Mouse (Mus musculus) ES-E14 (cell line): ENCODE measurements around the gene Mtmr14. TPM values are rescaled to one million over a fixed set of nuclear protein-coding genes. Genes with fewer than 3 reads are reported as not detected.

Experiments
- DNase-seq: peaks from one replicate; pipeline ENCODE4 v3.0.0-alpha.2; 2013; ENCODE audit warnings: low read depth, low spot score
- H3K27ac ChIP-seq: 2 replicates; pipeline ENCODE4 v1.5.1; 2012; ENCODE audit warnings: low read depth, mild to moderate bottlenecking, low read length, moderate library complexity, mixed read lengths; ENCODE audit not compliant: poor library complexity, insufficient read depth, severe bottlenecking
- H3K36me3 ChIP-seq: 2 replicates; pipeline ENCODE4 v1.6.1; 2012; ENCODE audit warnings: mild to moderate bottlenecking, low read length, moderate library complexity, mixed read lengths; ENCODE audit not compliant: control insufficient read depth, poor library complexity, insufficient read depth, severe bottlenecking
- H3K4me1 ChIP-seq, 2 experiments: fragments of 150-350 bp in 1 of 2; sonication (generic) in 1 of 2; 2 replicates each; pipeline ENCODE4 v1.6.1; 2012; ENCODE audit warnings: low read length in 2 of 2, mild to moderate bottlenecking in 1 of 2, mixed read lengths in 1 of 2; ENCODE audit not compliant: control insufficient read depth in 2 of 2, insufficient read depth in 2 of 2, poor library complexity in 1 of 2
- H3K4me3 ChIP-seq, 2 experiments: fragments of 150-350 bp in 1 of 2; sonication (generic) in 1 of 2; 2 replicates each; pipeline ENCODE4 v1.5.1; 2012; ENCODE audit warnings: low read length in 2 of 2, low read depth in 1 of 2, mild to moderate bottlenecking in 1 of 2, mixed read lengths in 1 of 2; ENCODE audit not compliant: insufficient read depth in 1 of 2, poor library complexity in 1 of 2, severe bottlenecking in 1 of 2
- H3K9ac ChIP-seq: 2 replicates; pipeline ENCODE4 v1.6.1; 2012; ENCODE audit warnings: low read depth, mild to moderate bottlenecking, low read length, mixed read lengths; ENCODE audit not compliant: poor library complexity, insufficient read depth, severe bottlenecking
- H3K9me3 ChIP-seq: fragments of 150-350 bp; sonication (generic); 2 replicates; pipeline ENCODE4 v1.6.1; 2012; ENCODE audit warnings: low read depth, mild to moderate bottlenecking, low read length; ENCODE audit not compliant: control insufficient read depth, insufficient read depth
- CHD2 ChIP-seq: IDR thresholded peaks from 2 replicates; pipeline ENCODE4 v1.6.1; 2014; ENCODE audit warnings: mild to moderate bottlenecking, low read depth, low read length, inconsistent platforms
- HCFC1 ChIP-seq: IDR thresholded peaks from 2 replicates; pipeline ENCODE4 v1.6.1; 2012; ENCODE audit warnings: low read length, inconsistent platforms, borderline replicate concordance; ENCODE audit not compliant: insufficient read depth
- MAFK ChIP-seq: IDR thresholded peaks from 2 replicates; pipeline ENCODE4 v1.6.1; 2014; ENCODE audit warnings: mild to moderate bottlenecking, low read depth, low read length, inconsistent platforms; ENCODE audit not compliant: insufficient read depth
- ZC3H11A ChIP-seq: IDR thresholded peaks from 2 replicates; pipeline ENCODE4 v1.6.1; 2012; ENCODE audit warnings: low read depth, mild to moderate bottlenecking, inconsistent platforms, low read length, borderline replicate concordance
- ZNF384 ChIP-seq: IDR thresholded peaks from 2 replicates; pipeline ENCODE4 v1.6.1; 2012; ENCODE audit warnings: low read depth, low read length, inconsistent platforms
- in situ Hi-C, 2 experiments: fragments of 600-800 bp; cut with MboI; formaldehyde crosslinking; loops; one replicate each; pipeline ENCODE4 v1.15.1; 2025; ENCODE audit warnings: low sequenced_read_pairs in 2 of 2, inconsistent platforms in 1 of 2; ENCODE audit not compliant: unreplicated experiment in 2 of 2
- total RNA-seq: library from RNA; depleted of rRNA; stranded (reverse); fragments of 300-350 nt; gene quantifications from 2 replicates; pipeline ENCODE4 v1.2.3, GENCODE M21; 2012

The Mtmr14 gene
- total RNA-seq, 1 experiment: 42.4 TPM

- peaks cover 46% of the 10 kb centered on the region for H3K36me3 ChIP-seq
- in situ Hi-C loops: no loop called here
Measured at GRCm38 (mm10) chr6:113266996-113267655, 29.5 kb downstream of the Mtmr14 start.

DNA sequence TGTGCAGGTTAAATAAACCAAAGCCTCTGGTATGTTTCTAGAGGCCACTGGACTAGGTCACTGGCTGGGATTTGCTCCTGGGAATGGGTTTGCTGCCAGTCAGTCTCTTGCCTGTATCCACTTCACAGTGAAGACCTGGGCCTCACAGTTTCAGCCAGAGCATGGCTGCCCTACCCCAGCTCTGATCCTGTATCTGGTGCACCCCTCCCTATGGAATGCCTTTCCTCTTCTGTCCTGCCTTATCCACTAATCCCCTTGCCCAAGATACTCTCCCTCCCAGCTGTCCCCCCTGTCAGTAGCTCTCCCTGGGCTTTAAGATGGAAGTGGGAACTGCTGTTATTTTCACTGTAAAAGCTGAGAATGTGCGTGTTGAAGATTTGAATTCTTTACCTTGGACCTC, 30.3 kb downstream of the Mtmr14 start:
- in situ Hi-C loops: no loop called here
- Histone ChIP-seq H3K9me3 (no peaks in the 10 kb centered on the region), H3K27ac (no peak overlapping the region), H3K36me3 (peaks cover 43% of the 10 kb centered on the region), H3K4me3 (no peak overlapping the region), H3K4me1 (peaks cover 2 to 11% of the 10 kb centered on the region in 2 experiments; a peak in 3 of 4 replicates), H3K9ac (no peak overlapping the region)
- no peak for TF ChIP-seq ZNF384
- DNase-seq: no peak

More at GRCm38 (mm10) chr6:113266996-113267655, 29.5 kb downstream of the Mtmr14 start:
- Histone ChIP-seq H3K9me3 (no peaks in the 10 kb centered on the region), H3K4me1 (peaks cover 2 to 11% of the 10 kb centered on the region in 2 experiments; a peak in 3 of 4 replicates), H3K4me3 (no peak overlapping the region), H3K27ac (peak overlapping the region; percentile 43; the same call in 1 of the 2 replicates), H3K9ac (no peak overlapping the region)
- TF ChIP-seq CHD2: no peak
- DNase-seq: no peak

DNA sequence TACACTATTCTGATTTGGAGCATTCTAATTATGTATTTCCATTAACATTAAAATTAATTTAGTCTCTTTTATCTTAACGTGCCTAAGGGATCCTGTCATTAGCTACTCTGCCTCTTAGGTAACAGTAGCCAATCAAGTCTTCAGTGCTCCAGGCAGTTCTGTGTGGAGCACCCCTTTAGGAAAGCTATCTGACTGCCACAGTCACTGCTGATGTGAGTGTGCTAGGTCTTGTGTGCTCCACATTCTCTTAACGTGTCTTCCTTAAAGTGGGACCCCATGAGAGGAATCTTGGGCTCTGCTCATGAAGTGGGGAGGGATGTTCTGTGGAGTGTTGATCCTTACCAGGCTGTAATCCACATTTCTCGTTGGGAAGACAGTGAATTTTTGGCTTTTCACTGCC, 34.7 kb downstream of the Mtmr14 start:
- H3K4me1 ChIP-seq: peaks cover 0 to 5% of the 10 kb centered on the region in 2 experiments; a peak in 1 of 4 replicates
- no peak for DNase-seq
- no peak overlapping the region for H3K9ac ChIP-seq
- in situ Hi-C loops: no loop called here
- H3K4me3 ChIP-seq: no peak overlapping the region
- H3K27ac ChIP-seq: no peak overlapping the region
- TF ChIP-seq ZC3H11A: no peak
- peaks cover 37% of the 10 kb centered on the region for H3K36me3 ChIP-seq
- no peaks in the 10 kb centered on the region for H3K9me3 ChIP-seq

DNA sequence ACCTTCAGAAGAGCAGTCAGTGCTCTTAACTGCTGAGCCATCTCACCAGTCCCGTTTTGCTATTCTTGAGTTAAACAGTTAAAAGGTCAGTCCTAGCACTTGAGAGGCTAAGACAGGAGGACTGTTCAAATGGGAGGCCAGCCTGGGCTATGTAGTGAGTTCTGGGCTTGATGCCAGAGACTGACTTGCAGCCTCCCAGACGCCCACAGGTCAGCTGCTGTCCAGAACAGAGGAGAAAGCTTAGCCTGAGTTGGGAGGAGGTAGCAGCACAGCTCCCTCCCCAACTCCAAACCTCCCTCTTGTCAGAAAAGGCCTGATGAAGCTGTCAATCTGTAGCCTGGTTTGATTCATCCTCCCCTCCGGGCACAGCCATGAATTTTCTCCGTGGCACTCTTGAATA, 39.2 kb downstream of the Mtmr14 start:
- Histone ChIP-seq H3K4me3 (no peak overlapping the region), H3K9ac (no peak overlapping the region), H3K4me1 (no peaks in the 10 kb centered on the region), H3K27ac (no peak overlapping the region), H3K9me3 (no peaks in the 10 kb centered on the region), H3K36me3 (peaks cover 8% of the 10 kb centered on the region)
- in situ Hi-C loops: no loop called here
- TF ChIP-seq HCFC1: no peak
- no peak for TF ChIP-seq CHD2
- no peak for TF ChIP-seq ZNF384
- TF ChIP-seq ZC3H11A: no peak
- no peak for TF ChIP-seq MAFK
- DNase-seq: no peak

GRCm38 (mm10) chr6:113281676-113282075, 44.0 kb downstream of the Mtmr14 start:
- Histone ChIP-seq H3K27ac (no peak overlapping the region), H3K9ac (no peak overlapping the region), H3K4me1 (peaks cover 0 to 11% of the 10 kb centered on the region in 2 experiments; a peak in 1 of 4 replicates), H3K36me3 (peaks cover 2% of the 10 kb centered on the region; the same call in 1 of the 2 replicates), H3K4me3 (no peak overlapping the region), H3K9me3 (no peaks in the 10 kb centered on the region)
- in situ Hi-C loops: no loop called here
- no peak for DNase-seq
- no peak for TF ChIP-seq CHD2
- TF ChIP-seq ZC3H11A: no peak
- no peak for TF ChIP-seq MAFK
- TF ChIP-seq HCFC1: no peak
- TF ChIP-seq ZNF384: no peak
